Mouse (Mus musculus): ENCODE measurements around the gene Gm8374.
"Not testable (repeated sequence)": the region's sequence is repeated elsewhere in the genome, so short reads cannot be mapped to it uniquely, and the experiment has no call there.

Gene Gm8374

GRCm38 (mm10) chr14:7365034-7365433, at the start of gene Gm8374:
Gene Gm8374 (minus strand): TSS chr14:7365134.
- not testable (repeated sequence) for DNase-seq (ENCODE audit: low spot score)

GRCm38 (mm10) chr14:7332295-7332694, 32.6 kb downstream of the Gm8374 start, which contains the start of gene Gm5797:
Gene Gm5797 (minus strand): TSS chr14:7332395.
- not testable (repeated sequence) for DNase-seq (ENCODE audit: low spot score)

GRCm38 (mm10) chr14:7315093-7315492, 49.8 kb downstream of the Gm8374 start:
- DNase-seq (ENCODE audit: low spot score): peak; percentile 2

- DNase-seq (ENCODE audit: low spot score): peak; percentile 2
Observed at GRCm38 (mm10) chr14:7314661-7315060, 50.3 kb downstream of the Gm8374 start, which contains the start of gene Gm3739. Gene Gm3739 (minus strand): TSS chr14:7315049.
